Mouse (Mus musculus) midbrain, embryonic 11.5 days (tissue): ENCODE measurements around the gene Ocrl. TPM values are rescaled to one million over a fixed set of nuclear protein-coding genes. Genes with fewer than 3 reads are reported as not detected.
A peak's percentile ranks its signal among the peaks of the same experiment; 100 is the strongest.

Source experiments
- ATAC-seq: fragments of 200-750 bp; cut with Nextera tagmentation; 2 replicates; pipeline ENCODE4 v1.8.0; 2017; ENCODE audit warnings: moderate TSS enrichment, moderate library complexity; ENCODE audit not compliant: low FRiP score
- DNase-seq: peaks from one replicate; pipeline ENCODE4 v3.0.0; 2015; ENCODE audit warnings: low spot score; ENCODE audit errors: missing footprints
- H3K27ac ChIP-seq: fragments of 300-500 bp; sonication (generic); 2 replicates; pipeline ENCODE4 v1.5.1; 2014; ENCODE audit warnings: low read depth, low read length
- H3K27me3 ChIP-seq: fragments of 300-500 bp; sonication (generic); 2 replicates; pipeline ENCODE4 v1.6.1; 2014; ENCODE audit warnings: mild to moderate bottlenecking, low read length, moderate library complexity, mixed read lengths; ENCODE audit not compliant: control insufficient read depth, insufficient read depth
- H3K36me3 ChIP-seq: fragments of 300-500 bp; sonication (generic); 2 replicates; pipeline ENCODE4 v1.6.1; 2014; ENCODE audit warnings: mild to moderate bottlenecking, low read length, moderate library complexity, mixed read lengths; ENCODE audit not compliant: control insufficient read depth, insufficient read depth
- H3K4me1 ChIP-seq: fragments of 300-500 bp; sonication (generic); 2 replicates; pipeline ENCODE4 v1.6.1; 2014; ENCODE audit warnings: low read length; ENCODE audit not compliant: control insufficient read depth, insufficient read depth
- H3K4me2 ChIP-seq: fragments of 300-500 bp; sonication (generic); 2 replicates; pipeline ENCODE4 v1.6.1; 2014; ENCODE audit warnings: mild to moderate bottlenecking, moderate library complexity
- H3K4me3 ChIP-seq: fragments of 300-500 bp; sonication (generic); 2 replicates; pipeline ENCODE4 v1.5.1; 2014; ENCODE audit warnings: low read depth, low read length
- H3K9ac ChIP-seq: fragments of 300-500 bp; sonication (generic); 2 replicates; pipeline ENCODE4 v1.6.1; 2014; ENCODE audit warnings: low read length
- H3K9me3 ChIP-seq: fragments of 300-500 bp; sonication (generic); 2 replicates; pipeline ENCODE4 v1.6.1; 2016; ENCODE audit warnings: low read length; ENCODE audit not compliant: control insufficient read depth
- WGBS: fragments of 180-500 bp; shearing (Covaris S2); extraction: QIAGEN DNeasy Blood & Tissue Kit; methylation state at CpG from one replicate; pipeline ENCODE4 v1.1.7; 2014; 5-methylcytosine and 5-hydroxymethylcytosine counted together
- polyA plus RNA-seq: library from polyadenylated mRNA; unstranded; fragments of >200 nt; fragmentation: Nextera tagmentation; extraction: Ambion mirVana; gene quantifications from 2 replicates; pipeline ENCODE4 v1.2.1, GENCODE M21; 2014

The Ocrl gene
- polyA plus RNA-seq, 1 experiment from 2014 or later, result 21.5 TPM

DNA sequence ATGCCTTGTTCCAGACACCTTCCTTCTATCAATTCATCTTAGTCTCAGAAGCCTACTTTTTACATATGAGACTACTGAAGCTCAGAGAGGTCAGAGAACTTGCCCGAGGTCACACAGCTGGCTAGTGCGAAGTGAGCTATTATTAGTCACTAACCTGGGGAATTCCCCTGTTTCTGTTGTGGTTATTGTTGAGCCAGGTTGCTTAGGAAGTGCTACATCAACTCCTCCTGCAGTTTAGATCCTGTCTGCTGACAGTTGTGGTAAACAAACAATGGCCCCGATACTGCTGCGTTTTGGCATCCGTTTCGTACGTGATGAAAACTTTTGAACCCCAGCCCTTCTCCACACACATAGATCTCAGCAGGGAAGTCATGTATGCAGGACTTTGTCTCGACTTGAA is 86.2 kb downstream of the Ocrl start:
- ATAC-seq (no peak), DNase-seq (no peak)
- Histone ChIP-seq H3K4me1 (no peaks in the 10 kb centered on the region), H3K4me3 (no peak overlapping the region), H3K27me3 (no peaks in the 10 kb centered on the region), H3K36me3 (no peaks in the 10 kb centered on the region), H3K9ac (no peak overlapping the region), H3K4me2 (no peak overlapping the region), H3K27ac (no peak overlapping the region), H3K9me3 (no peaks in the 10 kb centered on the region)
- WGBS, result 87% methylated on average over 8 of the region's 8 CpGs

DNA sequence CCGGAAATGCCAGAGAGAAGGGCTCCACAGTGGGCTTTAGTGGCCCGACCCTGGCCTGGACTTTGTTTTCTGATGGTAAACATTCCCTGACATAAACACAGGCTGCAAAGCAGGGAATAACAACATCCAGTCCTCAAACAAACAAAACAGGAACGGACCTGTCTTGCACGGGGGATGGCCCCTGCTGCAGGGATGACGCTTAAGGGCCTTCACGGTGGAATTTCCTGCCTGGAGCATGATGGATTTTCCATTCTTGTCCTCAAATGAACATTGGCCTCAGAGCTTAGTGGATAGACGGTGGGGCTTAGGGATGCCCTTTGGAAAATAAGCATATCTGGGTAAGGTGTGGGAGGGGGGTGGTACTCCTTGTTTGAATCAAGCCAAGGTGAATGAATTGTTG is 89.0 kb downstream of the Ocrl start:
- Histone ChIP-seq H3K27ac (no peak overlapping the region), H3K9me3 (no peaks in the 10 kb centered on the region), H3K4me2 (no peak overlapping the region), H3K9ac (no peak overlapping the region), H3K27me3 (no peaks in the 10 kb centered on the region), H3K4me1 (no peaks in the 10 kb centered on the region), H3K4me3 (no peak overlapping the region), H3K36me3 (no peaks in the 10 kb centered on the region)
- WGBS, result 82% methylated on average over 7 of the region's 7 CpGs
- DNase-seq (no peak), ATAC-seq (no peak)

DNA sequence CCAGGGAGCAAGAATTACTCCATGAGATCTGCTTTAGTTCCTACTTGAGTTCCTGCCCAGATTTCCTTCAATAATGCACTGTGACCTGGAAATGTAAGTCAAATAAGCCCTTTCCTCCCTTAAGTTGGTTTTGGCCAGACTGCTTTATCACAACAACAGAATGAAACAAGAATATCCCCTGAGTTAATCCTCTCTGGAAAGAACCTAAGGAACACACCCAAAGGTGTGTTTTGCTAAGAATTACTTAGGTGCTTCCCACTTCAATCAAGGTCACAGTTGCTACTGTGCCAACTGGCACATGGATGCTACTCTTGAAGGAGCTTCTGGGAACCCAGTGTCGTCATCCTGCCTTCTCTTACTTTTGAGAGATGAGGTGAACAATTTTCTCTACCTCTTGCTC is 92.6 kb downstream of the Ocrl start:
- no peaks in the 10 kb centered on the region for H3K4me1 ChIP-seq
- no peak overlapping the region for H3K4me2 ChIP-seq
- ATAC-seq, result no peak
- H3K27ac ChIP-seq, result no peak overlapping the region
- no peaks in the 10 kb centered on the region for H3K27me3 ChIP-seq
- no peak overlapping the region for H3K9ac ChIP-seq
- 86% methylated on average over 1 of the region's 1 CpGs for WGBS
- no peaks in the 10 kb centered on the region for H3K36me3 ChIP-seq
- H3K9me3 ChIP-seq, result no peaks in the 10 kb centered on the region; the same call in 1 of the 2 replicates
- H3K4me3 ChIP-seq, result no peak overlapping the region
- DNase-seq, result no peak

GRCm38 (mm10) chrX:48006062-48006461 is 93.9 kb downstream of the Ocrl start:
- Histone ChIP-seq H3K27me3 (no peaks in the 10 kb centered on the region), H3K9me3 (no peaks in the 10 kb centered on the region; the same call in 1 of the 2 replicates), H3K4me2 (no peak overlapping the region), H3K27ac (no peak overlapping the region), H3K9ac (no peak overlapping the region), H3K36me3 (no peaks in the 10 kb centered on the region), H3K4me1 (no peaks in the 10 kb centered on the region), H3K4me3 (no peak overlapping the region)
- ATAC-seq, result 0 out of 2 replicates have a peak, but pooled peaks have one; percentile 44
- 64% methylated on average over 8 of the region's 8 CpGs for WGBS
- no peak for DNase-seq

DNA sequence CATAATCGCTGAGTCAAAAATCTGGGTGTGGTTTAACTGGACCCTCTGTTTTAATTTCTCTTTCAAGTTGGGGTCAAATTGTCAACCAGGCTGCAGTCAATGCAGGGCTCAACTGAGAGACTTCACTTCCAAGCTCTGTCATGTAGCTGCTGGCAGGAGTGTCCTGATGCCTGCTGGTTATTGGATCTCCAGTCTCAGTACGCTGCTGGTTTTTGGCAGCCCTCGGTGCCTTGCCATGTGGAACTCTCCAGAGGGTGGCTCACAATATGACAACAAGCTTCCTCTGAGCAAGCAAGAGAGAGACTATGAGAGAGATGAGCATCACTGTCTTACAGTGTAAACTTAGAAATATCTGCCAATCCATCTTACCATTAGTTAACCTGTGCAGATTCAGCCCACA is 99.5 kb downstream of the Ocrl start:
- no peak overlapping the region for H3K27ac ChIP-seq

More for the DNA sequence above, 99.5 kb downstream of the Ocrl start:
- no peaks in the 10 kb centered on the region for H3K36me3 ChIP-seq
- DNase-seq (no peak), ATAC-seq (no peak)
- H3K27me3 ChIP-seq, result peaks cover 4% of the 10 kb centered on the region
- H3K4me3 ChIP-seq, result no peak overlapping the region
- WGBS, result 90% methylated on average over 3 of the region's 3 CpGs
- H3K9me3 ChIP-seq, result no peaks in the 10 kb centered on the region; the same call in 1 of the 2 replicates
- H3K9ac ChIP-seq, result no peak overlapping the region
- peaks cover 3% of the 10 kb centered on the region; the same call in 1 of the 2 replicates for H3K4me1 ChIP-seq
- H3K4me2 ChIP-seq, result no peak overlapping the region

Other genes with a start within 250 kb of the Ocrl start
- gene Smarca1, start 19.4 kb upstream of the Ocrl start, polyA plus RNA-seq, result 30.8 and 35.4 TPM in 2 replicates
- gene Apln, start 122.5 kb downstream of the Ocrl start, polyA plus RNA-seq, result 2.7 and 2.9 TPM in 2 replicates
- gene Xpnpep2, start 196.3 kb downstream of the Ocrl start, polyA plus RNA-seq, result 2.2 and 2.9 TPM in 2 replicates
- gene Sash3, start 234.0 kb downstream of the Ocrl start, polyA plus RNA-seq, result 1.1 and 1.2 TPM in 2 replicates